Mouse (Mus musculus): ENCODE data around the gene Mid1.

DNA sequence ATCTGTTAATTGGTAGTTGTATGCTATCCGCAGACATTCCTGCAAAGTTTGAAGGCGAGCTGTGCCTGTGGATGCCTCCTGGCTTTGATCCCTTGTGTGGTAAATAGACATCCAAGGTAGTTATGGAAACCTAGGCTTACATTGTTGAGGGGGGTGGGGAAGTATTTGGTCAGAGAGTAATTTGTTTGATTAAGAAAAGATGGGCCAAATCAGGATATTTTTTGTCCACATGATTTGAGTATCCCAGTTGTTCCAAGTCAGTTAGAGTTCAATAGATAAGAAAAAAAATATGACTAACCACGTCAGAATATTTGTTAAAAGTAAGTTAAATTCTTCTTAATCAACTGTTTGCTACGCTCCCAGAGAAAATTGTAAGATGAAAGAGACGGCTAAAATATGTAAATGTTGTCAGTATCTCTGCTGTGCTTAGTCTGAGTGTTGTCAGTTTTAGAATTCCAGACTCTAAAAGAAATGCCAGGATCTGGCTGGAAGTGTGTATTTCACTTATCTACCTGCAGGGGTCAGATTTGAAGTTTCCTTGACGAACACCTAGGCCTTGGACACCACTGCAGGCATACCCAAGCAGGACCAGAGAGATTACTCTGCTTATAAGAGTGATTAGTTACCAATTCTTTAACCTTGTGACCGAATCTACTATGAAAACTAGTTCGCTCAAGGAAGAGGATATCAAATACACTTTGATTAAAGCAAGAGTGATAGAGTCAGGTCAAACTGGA is 198.7 kb downstream of the Mid1 start:
- TF ChIP-seq CTCF (IDR thresholded peaks at IDR 0.05; ENCODE audit: extremely low read depth, insufficient read depth, low read length), result no peak
- no peak for TF ChIP-seq POLR2A (IDR thresholded peaks at IDR 0.05; ENCODE audit: extremely low read depth, insufficient read depth, low read length)
